Mouse (Mus musculus) CH12.LX (cell line): ENCODE measurements around the gene Anln. TPM values are rescaled to one million over a fixed set of nuclear protein-coding genes. Genes with fewer than 3 reads are reported as not detected.
"Not testable (repeated sequence)": the region's sequence is repeated elsewhere in the genome, so short reads cannot be mapped to it uniquely, and the experiment has no call there.

Experiments
- DNase-seq: peaks from one replicate; pipeline ENCODE4 v3.0.0-alpha.2; 2013; ENCODE audit errors: extremely low read depth
- H3K27ac ChIP-seq: 2 replicates; pipeline ENCODE4 v1.5.1; 2012; ENCODE audit warnings: low read depth, mild to moderate bottlenecking, control low read depth, moderate library complexity; ENCODE audit not compliant: insufficient read depth
- H3K27me3 ChIP-seq: replicated peaks from 2 replicates; pipeline ENCODE3; 2012; ENCODE audit warnings: inconsistent platforms
- H3K36me3 ChIP-seq, 2 experiments: replicated peaks in 1 of 2; 2 replicates each; pipeline versions ENCODE3 to v1.6.1; 2012; ENCODE audit warnings: inconsistent platforms in 1 of 2, low read length in 1 of 2, mild to moderate bottlenecking in 1 of 2, mixed read lengths in 1 of 2, moderate library complexity in 1 of 2; ENCODE audit not compliant: control insufficient read depth in 1 of 2, insufficient read depth in 1 of 2
- H3K4me1 ChIP-seq, 2 experiments: 2 replicates each; pipeline ENCODE4 v1.6.1; 2012; ENCODE audit warnings: inconsistent platforms in 1 of 2, moderate library complexity in 1 of 2; ENCODE audit not compliant: insufficient read depth in 2 of 2, control insufficient read depth in 1 of 2
- H3K4me2 ChIP-seq: 2 replicates; pipeline ENCODE4 v1.6.1; 2012; ENCODE audit warnings: low read depth, mild to moderate bottlenecking, control low read depth; ENCODE audit not compliant: poor library complexity, insufficient read depth, severe bottlenecking
- H3K4me3 ChIP-seq, 3 experiments: fragments of 150-350 bp in 1 of 3; sonication (generic) in 1 of 3; replicated peaks in 1 of 3; 2 replicates each; pipeline versions ENCODE3 to v1.5.1; 2011 to 2012; ENCODE audit warnings: low read depth in 2 of 3, low read length in 2 of 3, mild to moderate bottlenecking in 2 of 3, moderate library complexity in 2 of 3, control low read depth in 1 of 3, improper control_type of control experiment in 1 of 3, inconsistent platforms in 1 of 3, mixed read lengths in 1 of 3; ENCODE audit not compliant: poor library complexity in 1 of 3
- H3K79me2 ChIP-seq: replicated peaks from 2 replicates; pipeline ENCODE4 v1.6.1; 2012; ENCODE audit warnings: mild to moderate bottlenecking, moderate library complexity; ENCODE audit not compliant: control insufficient read depth, poor library complexity, insufficient read depth, severe bottlenecking; ENCODE audit errors: extremely low read depth
- H3K9ac ChIP-seq: 2 replicates; pipeline ENCODE4 v1.6.1; 2012; ENCODE audit warnings: low read depth, mild to moderate bottlenecking, control low read depth, moderate library complexity; ENCODE audit not compliant: insufficient read depth
- H3K9me3 ChIP-seq: replicated peaks from 2 replicates; pipeline ENCODE3; 2012; ENCODE audit warnings: low read length, inconsistent platforms, mixed read lengths
- BHLHE40 ChIP-seq: IDR thresholded peaks from 2 replicates; pipeline ENCODE4 v1.6.1; 2011; ENCODE audit warnings: mild to moderate bottlenecking, low read depth, low read length, improper control_type of control experiment
- CTCF ChIP-seq, 2 experiments: IDR thresholded peaks in 1 of 2; conservative IDR thresholded peaks in 1 of 2; 2 replicates each; pipeline ENCODE4 v1.5.1; 2011 to 2012; ENCODE audit warnings: low read depth in 2 of 2, low read length in 2 of 2, improper control_type of control experiment in 1 of 2, inconsistent platforms in 1 of 2, mild to moderate bottlenecking in 1 of 2, moderate library complexity in 1 of 2
- EP300 ChIP-seq: IDR thresholded peaks from 2 replicates; pipeline ENCODE4 v1.6.1; 2011; ENCODE audit warnings: low read length, improper control_type of control experiment
- ETS1 ChIP-seq: conservative IDR thresholded peaks from 2 replicates; pipeline ENCODE4 v1.6.1; 2012; ENCODE audit warnings: low read depth, mild to moderate bottlenecking, inconsistent platforms, low read length, improper control_type of control experiment, moderate library complexity
- RAD21 ChIP-seq: IDR thresholded peaks from 2 replicates; pipeline ENCODE4 v1.6.1; 2011; ENCODE audit warnings: low read depth, mild to moderate bottlenecking, low read length, improper control_type of control experiment, moderate library complexity
- SMC3 ChIP-seq: IDR thresholded peaks from 2 replicates; pipeline ENCODE4 v1.6.1; 2011; ENCODE audit warnings: low read depth, low read length, improper control_type of control experiment
- USF1 ChIP-seq: IDR thresholded peaks from 2 replicates; pipeline ENCODE4 v1.6.1; 2014; ENCODE audit warnings: low read depth, mild to moderate bottlenecking, inconsistent platforms, low read length, improper control_type of control experiment
- ZNF384 ChIP-seq: IDR thresholded peaks from 2 replicates; pipeline ENCODE4 v1.6.1; 2012; ENCODE audit warnings: low read depth, low read length, improper control_type of control experiment, inconsistent platforms
- dilution Hi-C: fragments of 300-500 bp; cut with MboI; formaldehyde crosslinking; loops from 2 replicates; pipeline ENCODE4 v1.14.3; 2020; ENCODE audit warnings: low sequenced_read_pairs; ENCODE audit not compliant: extremely low pct_unique_long_range_greater_than_20kb, extremely low pct_ligation_motif_present
- in situ Hi-C: fragments of 300-500 bp; cut with MboI; formaldehyde crosslinking; loops from 3 replicates; pipeline ENCODE4 v1.14.3; 2019; ENCODE audit warnings: low sequenced_read_pairs, low pct_ligation_motif_present, low pct_unique_long_range_greater_than_20kb, mixed read lengths
- polyA plus RNA-seq: library from polyadenylated mRNA; unstranded; fragments of >175 nt; gene quantifications from 2 replicates; pipeline ENCODE4 v1.2.1, GENCODE M21; 2012; ENCODE audit warnings: low read depth; ENCODE audit not compliant: insufficient read length
- total RNA-seq, 2 experiments: library from RNA; depleted of rRNA; stranded (reverse); fragments of 300-350 nt in 1 of 2; fragments of >200 nt in 1 of 2; gene quantifications; 2 replicates each; pipeline ENCODE4 v1.2.3; 2012 to 2014

Anln gene
- total and polyA plus RNA-seq, 3 experiments, result 12.2 to 15.7 (median 12.3) TPM

DNA sequence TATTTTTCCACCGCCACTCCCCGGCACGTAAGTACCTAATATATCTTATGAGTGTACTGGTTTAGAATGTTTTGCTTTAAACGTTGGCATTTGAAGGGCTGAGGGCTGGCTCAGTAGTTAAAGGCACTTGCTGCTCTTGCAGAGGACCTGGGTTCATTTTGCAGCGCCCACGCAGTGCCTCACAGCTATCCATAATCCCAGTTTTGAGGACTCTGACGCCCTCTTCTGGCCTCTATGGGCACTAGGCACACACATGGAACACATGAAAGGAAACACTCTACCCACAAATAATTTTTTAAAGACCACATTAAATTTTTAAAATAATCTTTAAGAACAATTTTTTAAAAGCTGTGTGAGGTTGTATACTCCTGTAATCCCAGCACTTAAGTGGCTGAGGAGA lies 20.5 kb upstream of the Anln start:
- Histone ChIP-seq H3K27me3 (no peaks in the 10 kb centered on the region), H3K9ac (no peak overlapping the region), H3K36me3 (no peaks in the 10 kb centered on the region), H3K9me3 (no peaks in the 10 kb centered on the region), H3K79me2 (no peaks in the 10 kb centered on the region), H3K4me3 (no peak overlapping the region), H3K4me1 (peaks cover 0 to 3% of the 10 kb centered on the region in 2 experiments; a peak in 1 of 4 replicates), H3K4me2 (no peak overlapping the region), H3K27ac (no peak overlapping the region)
- DNase-seq, result no peak
- TF ChIP-seq CTCF (conservative IDR thresholded peaks at IDR 0.05 in 1 of 2, IDR thresholded peaks at IDR 0.05 in 1 of 2; ENCODE audit: low read depth in 2 of 2, low read length in 2 of 2), result peak in 1 of 2 experiments; percentile 35; a peak in 2 of 4 replicates
- TF ChIP-seq USF1, result no peak
- TF ChIP-seq BHLHE40, result no peak
- dilution Hi-C loops (no loop called here), in situ Hi-C loops (no loop called here)

GRCm38 (mm10) chr9:22408344-22408743 lies 19.4 kb upstream of the Anln start:
- H3K4me1 ChIP-seq, H3K9me3 ChIP-seq, H3K9ac ChIP-seq, H3K4me3 ChIP-seq, H3K79me2 ChIP-seq, H3K36me3 ChIP-seq, H3K4me2 ChIP-seq, H3K27ac ChIP-seq, in situ Hi-C loops, H3K27me3 ChIP-seq, dilution Hi-C loops: not testable (repeated sequence)
- TF ChIP-seq RAD21 (peak; percentile 63), CTCF (conservative IDR thresholded peaks at IDR 0.05 in 1 of 2, IDR thresholded peaks at IDR 0.05 in 1 of 2; ENCODE audit: low read depth in 2 of 2, low read length in 2 of 2) (peak in 1 of 2 experiments; percentile 65; a peak in 2 of 4 replicates), ZNF384 (peak; percentile 21; the same call in 1 of the 2 replicates), SMC3 (peak; percentile 39)
- DNase-seq, result peak; percentile 16

- H3K9me3 ChIP-seq, H3K27ac ChIP-seq, in situ Hi-C loops, dilution Hi-C loops, H3K4me1 ChIP-seq, H3K4me3 ChIP-seq, H3K36me3 ChIP-seq, H3K27me3 ChIP-seq, H3K9ac ChIP-seq, DNase-seq, H3K4me2 ChIP-seq, H3K79me2 ChIP-seq: not testable (repeated sequence)
These were observed 18.6 kb upstream of the Anln start for GRCm38 (mm10) chr9:22407633-22408032.

DNA sequence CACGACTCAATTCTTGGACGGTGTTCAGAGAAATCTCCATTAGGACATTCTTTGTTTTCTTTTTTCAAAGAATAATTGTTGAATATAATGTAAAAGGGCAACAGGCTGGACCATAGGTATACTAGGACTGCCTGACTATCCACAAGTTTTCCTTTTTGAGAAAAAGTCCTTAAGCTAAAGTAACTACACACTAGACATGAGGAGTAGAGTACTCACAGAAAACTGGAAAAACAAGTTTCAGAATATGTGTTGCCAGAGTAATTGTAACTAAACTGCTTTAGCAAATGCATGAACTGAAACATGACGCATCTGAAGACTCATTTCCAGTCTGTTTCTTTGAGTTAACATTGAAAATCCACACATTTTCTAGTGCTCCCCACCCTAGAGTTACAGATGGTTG lies 16.4 kb upstream of the Anln start:
- H3K4me3 ChIP-seq, result no peak overlapping the region
- no peaks in the 10 kb centered on the region for H3K27me3 ChIP-seq
- in situ Hi-C loops (no loop called here), dilution Hi-C loops (no loop called here)
- H3K36me3 ChIP-seq, result no peaks in the 10 kb centered on the region
- TF ChIP-seq EP300, result no peak
- no peak for TF ChIP-seq RAD21
- TF ChIP-seq ETS1, result no peak
- 0 out of 4 replicates have a peak, but pooled peaks cover 0 to 2% of the 10 kb centered on the region in 2 experiments for H3K4me1 ChIP-seq
- no peak overlapping the region for H3K4me2 ChIP-seq
- H3K9ac ChIP-seq, result no peak overlapping the region
- no peak for DNase-seq
- H3K27ac ChIP-seq, result no peak overlapping the region
- no peaks in the 10 kb centered on the region for H3K79me2 ChIP-seq
- no peaks in the 10 kb centered on the region for H3K9me3 ChIP-seq

GRCm38 (mm10) chr9:22403501-22403900 lies 14.5 kb upstream of the Anln start:
- H3K4me1 ChIP-seq, in situ Hi-C loops, H3K4me2 ChIP-seq, H3K4me3 ChIP-seq, H3K9ac ChIP-seq, H3K27me3 ChIP-seq, H3K27ac ChIP-seq, H3K36me3 ChIP-seq, dilution Hi-C loops, H3K79me2 ChIP-seq, H3K9me3 ChIP-seq, DNase-seq: not testable (repeated sequence)
